Mouse (Mus musculus): ENCODE measurements around the gene Kcnk10. TPM values are rescaled to one million over a fixed set of nuclear protein-coding genes. Genes with fewer than 3 reads are reported as not detected.

The Kcnk10 gene
- polyA plus RNA-seq, 1 experiment from 2014 or later, result not detected

GRCm38 (mm10) chr12:98606595-98607290, 28.6 kb upstream of the Kcnk10 start:
- no peak for ATAC-seq (ENCODE audit: insufficient number of reproducible peaks, low FRiP score, low TSS enrichment, low read depth)

DNA sequence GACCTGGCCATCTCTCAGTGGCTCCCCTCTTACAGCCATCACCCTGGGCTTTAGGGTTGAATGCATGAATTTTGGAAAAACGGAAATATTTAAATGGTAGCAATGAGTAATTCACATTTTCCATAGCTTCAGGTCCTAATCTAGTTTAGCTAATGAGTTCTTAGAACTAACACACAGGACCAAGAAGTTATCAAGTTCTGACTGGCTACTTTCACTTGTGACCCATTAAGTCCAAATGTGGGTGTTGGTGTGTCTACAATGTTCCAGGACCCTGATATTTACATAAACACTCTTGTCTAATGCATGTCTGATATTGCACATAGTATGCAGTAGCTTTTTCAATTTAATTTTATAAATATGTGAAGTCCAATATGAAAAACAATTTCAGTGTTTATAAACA, 27.2 kb upstream of the Kcnk10 start:
- Histone ChIP-seq H3K9ac (ENCODE audit: low read length) (no peak overlapping the region), H3K4me3 (ENCODE audit: low read depth, low read length) (no peak overlapping the region), H3K9me3 (ENCODE audit: control insufficient read depth, low read length) (no peaks in the 10 kb centered on the region), H3K4me1 (ENCODE audit: control insufficient read depth, insufficient read depth, low read length) (no peaks in the 10 kb centered on the region), H3K27ac (replicated peaks; ENCODE audit: low read depth, low read length) (no peak overlapping the region), H3K4me2 (ENCODE audit: low read depth, severe bottlenecking) (no peak overlapping the region), H3K36me3 (ENCODE audit: control insufficient read depth, insufficient read depth, low read length) (no peaks in the 10 kb centered on the region), H3K27me3 (ENCODE audit: control insufficient read depth, insufficient read depth, low read length) (no peaks in the 10 kb centered on the region)
- ATAC-seq (ENCODE audit: insufficient number of reproducible peaks, low FRiP score, low TSS enrichment, low read depth) (no peak), DNase-seq (ENCODE audit: low spot score) (no peak)
- 84% methylated on average over 1 of the region's 1 CpGs for WGBS

More at GRCm38 (mm10) chr12:98606595-98607290, 28.6 kb upstream of the Kcnk10 start:
- Histone ChIP-seq H3K4me3 (ENCODE audit: low read depth, low read length) (no peak overlapping the region), H3K27me3 (ENCODE audit: control insufficient read depth, insufficient read depth, low read length) (no peaks in the 10 kb centered on the region), H3K36me3 (ENCODE audit: control insufficient read depth, insufficient read depth, low read length) (no peaks in the 10 kb centered on the region), H3K4me2 (ENCODE audit: low read depth, severe bottlenecking) (no peak overlapping the region), H3K9me3 (ENCODE audit: control insufficient read depth, low read length) (no peaks in the 10 kb centered on the region), H3K27ac (replicated peaks; ENCODE audit: low read depth, low read length) (no peak overlapping the region), H3K4me1 (ENCODE audit: control insufficient read depth, insufficient read depth, low read length) (no peaks in the 10 kb centered on the region), H3K9ac (ENCODE audit: low read length) (no peak overlapping the region)
- DNase-seq (ENCODE audit: low spot score), result no peak
- WGBS, result 75% methylated on average over 5 of the region's 5 CpGs

DNA sequence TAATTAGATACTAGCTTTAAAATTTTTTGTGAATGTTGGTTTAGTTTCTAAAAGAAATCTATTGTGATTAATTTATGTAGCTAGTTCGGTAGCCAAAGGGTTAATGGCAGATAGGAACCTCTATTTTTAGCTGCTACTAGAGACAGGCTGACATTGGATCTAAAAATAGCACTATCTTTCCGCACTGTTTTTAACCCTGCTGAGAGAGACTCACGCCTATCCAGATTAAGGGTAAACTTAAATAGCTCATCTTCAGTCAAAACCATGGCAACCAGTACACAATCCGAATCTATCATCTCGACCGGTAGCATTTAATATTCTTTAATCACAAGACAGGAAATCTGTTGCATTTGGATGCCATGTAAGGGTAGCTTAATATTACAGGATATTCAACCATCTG, 24.0 kb upstream of the Kcnk10 start:
- 52% methylated on average over 6 of the region's 6 CpGs for WGBS

DNA sequence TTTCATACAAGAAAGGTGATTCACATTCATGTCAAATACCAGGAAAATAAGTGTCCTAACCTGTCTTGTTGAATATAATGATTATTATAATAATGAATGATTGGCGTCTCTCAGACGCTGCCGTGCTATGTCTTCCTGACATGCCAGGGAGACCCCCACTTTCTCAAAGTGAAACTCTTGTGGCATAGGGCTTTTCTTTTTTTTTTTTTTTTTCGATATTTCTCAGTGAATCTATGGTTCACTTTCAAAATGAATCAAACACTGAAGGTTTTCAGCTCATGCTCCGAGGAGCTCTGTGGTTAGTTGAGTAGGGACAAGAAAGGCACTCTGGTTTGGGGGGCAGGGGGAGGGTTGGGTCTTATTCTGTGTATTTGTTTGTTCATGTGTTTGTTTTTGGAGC, 22.8 kb upstream of the Kcnk10 start:
- no peaks in the 10 kb centered on the region for H3K27me3 ChIP-seq (ENCODE audit: control insufficient read depth, insufficient read depth, low read length)
- H3K4me1 ChIP-seq (ENCODE audit: control insufficient read depth, insufficient read depth, low read length), result no peaks in the 10 kb centered on the region
- H3K9ac ChIP-seq (ENCODE audit: low read length), result no peak overlapping the region
- H3K4me3 ChIP-seq (ENCODE audit: low read depth, low read length), result no peak overlapping the region
- no peak overlapping the region for H3K4me2 ChIP-seq (ENCODE audit: low read depth, severe bottlenecking)
- no peak for ATAC-seq (ENCODE audit: insufficient number of reproducible peaks, low FRiP score, low TSS enrichment, low read depth)
- DNase-seq (ENCODE audit: low spot score), result no peak
- no peak overlapping the region for H3K27ac ChIP-seq (replicated peaks; ENCODE audit: low read depth, low read length)
- H3K36me3 ChIP-seq (ENCODE audit: control insufficient read depth, insufficient read depth, low read length), result no peaks in the 10 kb centered on the region
- no peaks in the 10 kb centered on the region for H3K9me3 ChIP-seq (ENCODE audit: control insufficient read depth, low read length)
- 84% methylated on average over 5 of the region's 5 CpGs for WGBS

More for the DNA sequence above, 24.0 kb upstream of the Kcnk10 start:
- Histone ChIP-seq H3K36me3 (ENCODE audit: control insufficient read depth, insufficient read depth, low read length) (no peaks in the 10 kb centered on the region), H3K4me1 (ENCODE audit: control insufficient read depth, insufficient read depth, low read length) (no peaks in the 10 kb centered on the region), H3K9ac (ENCODE audit: low read length) (no peak overlapping the region), H3K9me3 (ENCODE audit: control insufficient read depth, low read length) (no peaks in the 10 kb centered on the region), H3K27me3 (ENCODE audit: control insufficient read depth, insufficient read depth, low read length) (no peaks in the 10 kb centered on the region), H3K4me3 (ENCODE audit: low read depth, low read length) (no peak overlapping the region), H3K4me2 (ENCODE audit: low read depth, severe bottlenecking) (no peak overlapping the region), H3K27ac (replicated peaks; ENCODE audit: low read depth, low read length) (no peak overlapping the region)
- ATAC-seq (ENCODE audit: insufficient number of reproducible peaks, low FRiP score, low TSS enrichment, low read depth) (no peak), DNase-seq (ENCODE audit: low spot score) (no peak)

DNA sequence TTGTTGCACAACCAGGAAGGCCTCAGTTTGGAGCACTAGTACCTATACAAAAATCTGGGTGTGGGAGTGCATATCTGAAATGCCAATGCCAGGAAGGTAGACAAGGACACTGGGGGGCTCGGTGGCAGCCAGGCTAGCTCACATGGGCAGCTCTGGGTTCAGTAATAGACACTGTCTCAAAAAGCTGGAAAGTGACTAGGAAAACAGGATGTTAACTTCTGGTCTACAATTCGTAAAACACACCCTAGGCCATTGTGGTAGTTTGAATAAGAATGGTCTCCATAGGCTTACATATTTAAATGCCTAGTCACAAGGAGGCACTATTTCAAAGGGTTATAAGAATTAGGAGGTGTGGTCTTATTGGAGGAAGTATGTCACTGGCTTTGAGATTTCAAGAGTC, 12.9 kb upstream of the Kcnk10 start:
- no peak overlapping the region for H3K9ac ChIP-seq (ENCODE audit: low read length)
- no peaks in the 10 kb centered on the region for H3K36me3 ChIP-seq (ENCODE audit: control insufficient read depth, insufficient read depth, low read length)
- no peak overlapping the region for H3K4me2 ChIP-seq (ENCODE audit: low read depth, severe bottlenecking)
- H3K27me3 ChIP-seq (ENCODE audit: control insufficient read depth, insufficient read depth, low read length), result no peaks in the 10 kb centered on the region
- H3K4me1 ChIP-seq (ENCODE audit: control insufficient read depth, insufficient read depth, low read length), result no peaks in the 10 kb centered on the region
- ATAC-seq (ENCODE audit: insufficient number of reproducible peaks, low FRiP score, low TSS enrichment, low read depth) (no peak), DNase-seq (ENCODE audit: low spot score) (no peak)
- H3K9me3 ChIP-seq (ENCODE audit: control insufficient read depth, low read length), result no peaks in the 10 kb centered on the region
- H3K27ac ChIP-seq (replicated peaks; ENCODE audit: low read depth, low read length), result no peak overlapping the region
- H3K4me3 ChIP-seq (ENCODE audit: low read depth, low read length), result no peak overlapping the region
- WGBS, result 90% methylated on average over 2 of the region's 2 CpGs

DNA sequence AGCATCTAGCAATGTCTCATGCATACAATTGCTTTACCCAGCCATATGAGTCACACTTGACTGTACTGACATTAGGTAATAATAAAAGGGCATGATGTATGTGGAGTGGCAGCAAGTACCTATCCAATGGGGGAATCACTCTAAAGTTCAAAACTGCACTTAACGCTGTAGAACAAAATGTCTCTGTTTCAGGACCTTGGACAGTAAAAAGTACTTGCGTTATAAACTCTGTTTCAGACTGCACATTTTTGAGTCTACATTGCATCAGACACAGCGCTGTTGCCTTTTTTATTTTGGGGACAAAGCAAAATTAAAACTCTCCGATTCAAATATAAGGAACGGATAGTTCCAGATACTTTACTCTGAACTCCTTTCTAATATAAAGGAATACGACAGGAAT, 10.5 kb upstream of the Kcnk10 start:
- Histone ChIP-seq H3K36me3 (ENCODE audit: control insufficient read depth, insufficient read depth, low read length) (no peaks in the 10 kb centered on the region), H3K27ac (replicated peaks; ENCODE audit: low read depth, low read length) (no peak overlapping the region), H3K4me2 (ENCODE audit: low read depth, severe bottlenecking) (no peak overlapping the region), H3K4me1 (ENCODE audit: control insufficient read depth, insufficient read depth, low read length) (no peaks in the 10 kb centered on the region), H3K9me3 (ENCODE audit: control insufficient read depth, low read length) (no peaks in the 10 kb centered on the region), H3K27me3 (ENCODE audit: control insufficient read depth, insufficient read depth, low read length) (no peaks in the 10 kb centered on the region), H3K4me3 (ENCODE audit: low read depth, low read length) (no peak overlapping the region), H3K9ac (ENCODE audit: low read length) (no peak overlapping the region)
- ATAC-seq (ENCODE audit: insufficient number of reproducible peaks, low FRiP score, low TSS enrichment, low read depth) (no peak), DNase-seq (ENCODE audit: low spot score) (no peak)
- 71% methylated on average over 6 of the region's 6 CpGs for WGBS

GRCm38 (mm10) chr12:98585302-98585701, 7.2 kb upstream of the Kcnk10 start:
- no peak overlapping the region for H3K27ac ChIP-seq (replicated peaks; ENCODE audit: low read depth, low read length)
- ATAC-seq (ENCODE audit: insufficient number of reproducible peaks, low FRiP score, low TSS enrichment, low read depth) (no peak), DNase-seq (ENCODE audit: low spot score) (no peak)
- H3K27me3 ChIP-seq (ENCODE audit: control insufficient read depth, insufficient read depth, low read length), result no peaks in the 10 kb centered on the region
- no peak overlapping the region for H3K4me3 ChIP-seq (ENCODE audit: low read depth, low read length)
- H3K4me2 ChIP-seq (ENCODE audit: low read depth, severe bottlenecking), result no peak overlapping the region
- H3K9me3 ChIP-seq (ENCODE audit: control insufficient read depth, low read length), result no peaks in the 10 kb centered on the region
- H3K36me3 ChIP-seq (ENCODE audit: control insufficient read depth, insufficient read depth, low read length), result no peaks in the 10 kb centered on the region
- H3K4me1 ChIP-seq (ENCODE audit: control insufficient read depth, insufficient read depth, low read length), result no peaks in the 10 kb centered on the region
- no peak overlapping the region for H3K9ac ChIP-seq (ENCODE audit: low read length)
- 39% methylated on average over 3 of the region's 3 CpGs for WGBS

DNA sequence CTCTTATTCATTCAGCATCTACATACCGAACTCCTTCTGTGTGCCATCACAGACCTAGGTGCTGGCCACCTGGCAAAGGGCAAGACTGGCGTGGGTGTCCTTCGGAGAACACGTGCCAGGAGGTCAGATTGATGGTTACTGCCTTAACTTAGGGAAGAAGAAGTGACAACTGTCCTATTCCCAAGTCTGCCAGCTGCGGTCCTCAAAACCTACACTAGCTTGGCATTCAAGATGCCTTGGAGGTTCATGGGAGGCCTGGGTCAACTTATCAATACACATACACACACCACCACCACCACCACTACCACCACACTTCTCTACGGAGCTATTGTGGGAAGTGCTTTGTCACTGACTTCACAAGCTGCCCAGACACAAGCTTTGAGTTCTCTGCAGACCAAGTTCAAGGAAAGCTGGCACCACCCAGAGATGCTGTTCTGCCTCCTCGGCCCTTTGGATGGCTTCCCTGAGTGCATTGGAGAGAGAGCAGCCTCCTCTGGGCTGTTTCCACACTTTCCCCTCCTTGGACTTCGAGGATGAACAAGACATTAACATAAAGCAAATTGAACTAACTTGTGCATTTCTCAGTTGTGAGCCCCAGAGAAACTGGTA, 2.1 kb downstream of the Kcnk10 start:
- 59% methylated on average over 8 of the region's 8 CpGs for WGBS
- Histone ChIP-seq H3K4me1 (ENCODE audit: control insufficient read depth, insufficient read depth, low read length) (peaks cover 3% of the 10 kb centered on the region; the same call in 1 of the 2 replicates), H3K4me2 (ENCODE audit: low read depth, severe bottlenecking) (no peak overlapping the region), H3K4me3 (ENCODE audit: low read depth, low read length) (no peak overlapping the region), H3K9me3 (ENCODE audit: control insufficient read depth, low read length) (no peaks in the 10 kb centered on the region), H3K9ac (ENCODE audit: low read length) (no peak overlapping the region), H3K36me3 (ENCODE audit: control insufficient read depth, insufficient read depth, low read length) (no peaks in the 10 kb centered on the region), H3K27me3 (ENCODE audit: control insufficient read depth, insufficient read depth, low read length) (peaks cover 54% of the 10 kb centered on the region), H3K27ac (replicated peaks; ENCODE audit: low read depth, low read length) (no peak overlapping the region)
- DNase-seq (ENCODE audit: low spot score) (no peak), ATAC-seq (ENCODE audit: insufficient number of reproducible peaks, low FRiP score, low TSS enrichment, low read depth) (no peak)

Data from limb, embryonic 11.5 days (tissue).